Mouse (Mus musculus) hindbrain, postnatal 0 days (tissue): ENCODE measurements at regions not wholly inside any gene's neighbourhood (a gene's known extent, or its start where the extent isn't known, plus 50 kb on each side); places are given as distances from the start of the nearest gene placed in this dataset.

Source experiments
- ATAC-seq: fragments of 200-750 bp; cut with Nextera tagmentation; 2 replicates; pipeline ENCODE4 v1.8.0; 2017; ENCODE audit warnings: mild to moderate bottlenecking, moderate TSS enrichment, moderate library complexity
- DNase-seq: peaks from one replicate; pipeline ENCODE4 v3.0.0-alpha.2; 2015; ENCODE audit warnings: low spot score
- H3K27ac ChIP-seq: fragments of 300-500 bp; sonication (generic); 2 replicates; pipeline ENCODE4 v1.5.1; 2014; ENCODE audit warnings: mild to moderate bottlenecking
- H3K27me3 ChIP-seq: fragments of 300-500 bp; sonication (generic); 2 replicates; pipeline ENCODE4 v1.6.1; 2014; ENCODE audit warnings: low read length, mixed read lengths; ENCODE audit not compliant: insufficient read depth
- H3K36me3 ChIP-seq: fragments of 300-500 bp; sonication (generic); 2 replicates; pipeline ENCODE4 v1.6.1; 2014; ENCODE audit warnings: low read length, mixed read lengths; ENCODE audit not compliant: insufficient read depth
- H3K4me1 ChIP-seq: fragments of 300-500 bp; sonication (generic); 2 replicates; pipeline ENCODE4 v1.6.1; 2014; ENCODE audit warnings: antibody characterized with exemption, low read length, mixed read lengths; ENCODE audit not compliant: insufficient read depth
- H3K4me2 ChIP-seq: fragments of 300-500 bp; sonication (generic); 2 replicates; pipeline ENCODE4 v1.6.1; 2014; ENCODE audit warnings: low read depth, mild to moderate bottlenecking, low read length, moderate library complexity, mixed read lengths
- H3K4me3 ChIP-seq: fragments of 300-500 bp; sonication (generic); 2 replicates; pipeline ENCODE4 v1.5.1; 2014; ENCODE audit warnings: low read length
- H3K9ac ChIP-seq: fragments of 300-500 bp; sonication (generic); replicated peaks from 2 replicates; pipeline ENCODE4 v1.6.1; 2014; ENCODE audit warnings: mild to moderate bottlenecking, low read length, moderate library complexity, mixed read lengths
- H3K9me3 ChIP-seq: fragments of 300-500 bp; sonication (generic); 2 replicates; pipeline ENCODE4 v1.6.1; 2016; ENCODE audit warnings: low read length, mixed read lengths
- CTCF ChIP-seq: IDR thresholded peaks from 2 replicates; pipeline ENCODE4 v1.5.1; 2016; ENCODE audit warnings: antibody characterized with exemption, control low read depth, low read depth
- WGBS: fragments of 180-500 bp; shearing (Covaris S2); extraction: QIAGEN DNeasy Blood & Tissue Kit; methylation state at CpG from one replicate; pipeline ENCODE4 v1.1.7; 2014; 5-methylcytosine and 5-hydroxymethylcytosine counted together

DNA sequence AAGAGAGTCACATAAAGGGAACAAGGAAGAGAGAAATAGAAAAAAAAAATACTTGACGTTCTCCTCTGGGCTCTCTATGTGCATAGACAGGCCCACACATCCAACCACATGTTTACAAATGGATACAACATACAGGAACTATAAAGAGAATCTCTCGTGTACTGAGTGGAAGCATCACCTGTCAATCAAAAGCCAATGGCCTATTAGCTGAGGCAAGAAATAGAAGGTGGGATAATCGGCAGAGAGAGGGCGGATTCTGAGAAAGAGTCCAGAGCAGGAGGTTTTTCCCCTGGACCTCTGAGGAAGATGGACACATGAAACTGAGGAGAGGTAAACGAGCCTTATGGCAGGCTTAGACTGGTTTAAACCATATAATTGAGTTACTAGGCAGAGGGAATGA is 434.7 kb upstream of the Pmfbp1 start:
- DNase-seq, result no peak

DNA sequence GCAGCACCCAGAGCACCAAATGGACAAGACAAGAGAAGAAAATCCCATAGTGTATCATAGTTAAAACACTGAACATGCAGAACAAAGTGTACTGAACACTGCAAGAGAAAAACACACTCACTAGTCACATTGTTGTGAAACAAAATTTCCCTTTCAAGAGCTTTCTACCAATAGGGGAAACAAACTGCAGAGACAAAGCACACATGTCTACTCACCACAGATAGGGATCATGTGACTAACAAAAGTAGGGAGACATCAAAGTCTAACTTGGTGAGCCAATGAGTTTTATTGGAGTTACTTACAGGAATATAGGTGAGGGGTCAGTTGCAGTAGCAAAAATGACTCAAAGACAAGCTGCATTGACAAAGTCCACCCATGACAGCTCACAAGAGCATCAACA is 431.5 kb upstream of the Pmfbp1 start:
- ATAC-seq (no peak), DNase-seq (no peak)
- Histone ChIP-seq H3K4me2 (no peak overlapping the region), H3K4me1 (no peaks in the 10 kb centered on the region), H3K27ac (no peak overlapping the region), H3K27me3 (no peaks in the 10 kb centered on the region), H3K9me3 (no peaks in the 10 kb centered on the region), H3K36me3 (no peaks in the 10 kb centered on the region), H3K4me3 (no peak overlapping the region), H3K9ac (no peak overlapping the region)
- no peak for TF ChIP-seq CTCF

More for the DNA sequence above, 434.7 kb upstream of the Pmfbp1 start:
- no peak for ATAC-seq
- no peak for TF ChIP-seq CTCF
- Histone ChIP-seq H3K9me3 (no peaks in the 10 kb centered on the region), H3K4me3 (no peak overlapping the region), H3K4me2 (no peak overlapping the region), H3K36me3 (no peaks in the 10 kb centered on the region), H3K27me3 (no peaks in the 10 kb centered on the region), H3K4me1 (no peaks in the 10 kb centered on the region), H3K9ac (no peak overlapping the region), H3K27ac (no peak overlapping the region)
- 72% methylated on average over 5 of the region's 5 CpGs for WGBS

DNA sequence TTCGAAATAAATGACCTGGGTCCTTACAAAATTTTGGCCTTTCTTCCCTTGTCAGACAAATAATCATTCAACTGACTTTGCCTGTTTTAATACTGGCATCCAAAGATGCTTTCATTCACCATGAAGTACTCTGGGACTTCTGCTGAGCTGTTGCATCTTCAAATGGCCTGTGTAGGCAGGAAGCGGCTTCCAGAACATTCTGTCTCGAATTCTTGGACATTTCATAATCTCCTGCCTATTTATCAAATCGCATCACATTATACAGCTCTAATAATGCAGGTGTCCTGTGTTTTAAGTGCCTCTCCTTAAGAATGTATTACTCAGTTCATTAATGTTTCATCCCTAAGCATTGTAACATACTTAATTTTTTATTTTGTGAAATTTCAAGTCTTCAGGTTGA is 420.1 kb upstream of the Pmfbp1 start:
- Histone ChIP-seq H3K4me2 (no peak overlapping the region), H3K9me3 (0 out of 2 replicates have a peak, but pooled peaks cover 3% of the 10 kb centered on the region), H3K27ac (no peak overlapping the region), H3K9ac (no peak overlapping the region), H3K27me3 (no peaks in the 10 kb centered on the region), H3K4me3 (no peak overlapping the region), H3K36me3 (no peaks in the 10 kb centered on the region), H3K4me1 (no peaks in the 10 kb centered on the region)
- DNase-seq, result no peak
- TF ChIP-seq CTCF, result no peak
- WGBS, result 89% methylated on average over 4 of the region's 4 CpGs
- no peak for ATAC-seq

DNA sequence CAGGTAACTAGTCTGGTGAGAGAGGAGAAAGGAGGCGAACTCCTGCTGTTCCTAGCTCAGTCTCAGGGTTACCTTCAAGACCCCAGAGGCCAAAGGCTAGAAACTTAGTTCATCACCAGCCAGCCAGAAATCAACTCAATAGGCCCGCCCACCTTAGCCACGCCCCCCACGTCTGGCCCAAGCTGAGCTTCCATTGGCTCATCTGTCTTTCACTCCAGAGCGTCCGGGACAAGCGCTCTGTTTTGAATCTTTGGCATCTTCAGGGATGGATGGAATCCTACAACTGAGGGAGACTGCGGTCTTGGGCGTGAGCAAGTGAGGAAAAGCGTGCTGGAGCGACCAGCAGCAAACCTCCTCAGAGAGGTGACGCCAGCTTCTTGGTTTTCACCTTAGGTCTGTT is 418.8 kb upstream of the Pmfbp1 start:
- Histone ChIP-seq H3K4me2 (peak overlapping the region; percentile 42), H3K4me1 (no peaks in the 10 kb centered on the region), H3K27me3 (no peaks in the 10 kb centered on the region), H3K4me3 (peak overlapping the region; percentile 12; the same call in 1 of the 2 replicates), H3K9me3 (0 out of 2 replicates have a peak, but pooled peaks cover 3% of the 10 kb centered on the region), H3K36me3 (no peaks in the 10 kb centered on the region), H3K27ac (no peak overlapping the region), H3K9ac (no peak overlapping the region)
- ATAC-seq (no peak), DNase-seq (no peak)
- WGBS, result 22% methylated on average over 12 of the region's 12 CpGs
- TF ChIP-seq CTCF, result no peak

DNA sequence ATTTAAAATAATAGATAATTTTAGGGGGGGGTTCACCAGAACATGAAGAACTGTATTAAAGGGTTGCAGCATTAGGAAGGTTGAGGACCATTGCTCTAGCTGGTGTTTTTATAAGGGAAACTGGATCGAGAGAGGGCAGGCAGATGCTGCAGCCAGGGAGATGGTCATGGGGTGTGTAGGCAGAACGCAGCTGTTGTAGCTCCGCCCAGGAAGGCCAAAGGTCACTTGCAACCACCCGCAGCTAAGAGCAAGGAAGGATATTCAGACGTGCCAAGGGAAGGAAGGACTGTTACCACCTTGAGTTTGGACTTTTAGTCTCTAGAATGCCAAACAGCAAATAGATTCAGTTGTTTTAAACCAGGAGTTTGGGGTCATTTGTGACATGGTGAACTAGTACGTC is 414.6 kb upstream of the Pmfbp1 start:
- no peak overlapping the region for H3K9ac ChIP-seq
- 61% methylated on average over 6 of the region's 6 CpGs for WGBS
- no peaks in the 10 kb centered on the region for H3K4me1 ChIP-seq
- H3K27me3 ChIP-seq, result no peaks in the 10 kb centered on the region
- no peak for DNase-seq
- no peak overlapping the region for H3K27ac ChIP-seq
- no peak overlapping the region for H3K4me2 ChIP-seq
- peaks cover 5% of the 10 kb centered on the region; the same call in 1 of the 2 replicates for H3K9me3 ChIP-seq
- ATAC-seq, result no peak
- H3K4me3 ChIP-seq, result no peak overlapping the region
- TF ChIP-seq CTCF, result no peak
- no peaks in the 10 kb centered on the region for H3K36me3 ChIP-seq

DNA sequence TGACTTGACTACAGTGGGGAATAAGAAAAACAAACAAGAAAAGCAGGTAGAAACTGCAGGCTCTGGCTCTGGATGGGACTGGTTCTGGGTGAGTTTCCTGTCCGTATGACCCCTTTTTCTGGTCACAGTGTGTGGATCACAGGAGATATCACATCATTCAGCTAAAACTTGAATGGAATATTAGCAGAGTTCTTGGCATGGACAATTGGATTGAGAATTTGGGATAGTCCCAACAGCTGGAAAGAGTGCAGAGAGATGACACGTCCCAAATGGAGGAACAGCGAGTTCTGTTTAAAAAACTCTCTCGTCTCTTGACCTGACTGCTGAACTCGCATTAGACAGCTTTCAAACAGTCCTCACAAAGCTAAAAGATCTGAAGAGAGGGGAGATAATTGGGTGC is 412.5 kb upstream of the Pmfbp1 start:
- TF ChIP-seq CTCF, result no peak
- H3K4me1 ChIP-seq, result no peaks in the 10 kb centered on the region
- DNase-seq, result no peak
- H3K9me3 ChIP-seq, result peaks cover 5% of the 10 kb centered on the region; the same call in 1 of the 2 replicates
- no peaks in the 10 kb centered on the region for H3K36me3 ChIP-seq
- no peaks in the 10 kb centered on the region for H3K27me3 ChIP-seq
- H3K9ac ChIP-seq, result no peak overlapping the region
- 81% methylated on average over 5 of the region's 5 CpGs for WGBS
- no peak overlapping the region for H3K27ac ChIP-seq
- no peak for ATAC-seq
- H3K4me2 ChIP-seq, result no peak overlapping the region
- H3K4me3 ChIP-seq, result no peak overlapping the region

DNA sequence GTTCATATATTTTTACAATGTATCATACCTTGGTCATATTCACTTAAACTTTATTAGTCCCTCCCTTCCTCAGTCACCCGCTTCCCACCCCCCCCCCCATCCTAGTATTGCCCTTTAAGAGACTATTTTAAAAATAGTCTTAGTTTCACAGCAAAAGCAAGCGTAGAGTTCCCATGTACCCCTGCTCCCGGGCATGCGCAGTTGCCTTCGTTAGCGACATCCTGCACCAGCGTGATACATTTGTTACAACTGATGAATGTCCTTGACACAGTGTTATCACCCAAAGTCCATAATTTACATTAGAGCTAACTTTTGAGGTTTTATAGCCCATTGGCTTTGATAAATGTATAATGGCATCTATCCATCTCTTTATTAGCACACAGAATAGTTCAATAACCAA is 408.7 kb upstream of the Pmfbp1 start:
- Histone ChIP-seq H3K36me3 (no peaks in the 10 kb centered on the region), H3K4me1 (no peaks in the 10 kb centered on the region), H3K27ac (no peak overlapping the region), H3K27me3 (no peaks in the 10 kb centered on the region), H3K4me3 (no peak overlapping the region), H3K9ac (no peak overlapping the region), H3K9me3 (peaks cover 2% of the 10 kb centered on the region; the same call in 1 of the 2 replicates), H3K4me2 (no peak overlapping the region)
- TF ChIP-seq CTCF, result no peak
- ATAC-seq (no peak), DNase-seq (no peak)
- WGBS, result 94% methylated on average over 7 of the region's 7 CpGs
